Mouse (Mus musculus) kidney, embryonic 16.5 days (tissue): ENCODE measurements around the gene Npb. TPM values are rescaled to one million over a fixed set of nuclear protein-coding genes. Genes with fewer than 3 reads are reported as not detected.

Source experiments
- ATAC-seq: fragments of 200-750 bp; cut with Nextera tagmentation; 2 replicates; pipeline ENCODE4 v1.8.0; 2017; ENCODE audit warnings: moderate TSS enrichment; ENCODE audit not compliant: low FRiP score, low TSS enrichment
- H3K27ac ChIP-seq: fragments of 300-500 bp; sonication (generic); 2 replicates; pipeline ENCODE4 v1.5.1; 2014; ENCODE audit warnings: low read length
- H3K27me3 ChIP-seq: fragments of 300-500 bp; sonication (generic); 2 replicates; pipeline ENCODE4 v1.6.1; 2014; ENCODE audit warnings: low read length, control low read depth, mixed read lengths; ENCODE audit not compliant: insufficient read depth
- H3K36me3 ChIP-seq: fragments of 300-500 bp; sonication (generic); 2 replicates; pipeline ENCODE4 v1.6.1; 2014; ENCODE audit warnings: low read length, control low read depth, mixed read lengths; ENCODE audit not compliant: insufficient read depth
- H3K4me1 ChIP-seq: fragments of 300-500 bp; sonication (generic); 2 replicates; pipeline ENCODE4 v1.6.1; 2014; ENCODE audit warnings: low read length, control low read depth, mixed read lengths; ENCODE audit not compliant: insufficient read depth
- H3K4me2 ChIP-seq: fragments of 300-500 bp; sonication (generic); replicated peaks from 2 replicates; pipeline ENCODE4 v1.6.1; 2014; ENCODE audit warnings: low read depth, low read length
- H3K4me3 ChIP-seq: fragments of 300-500 bp; sonication (generic); 2 replicates; pipeline ENCODE4 v1.5.1; 2014; ENCODE audit warnings: mild to moderate bottlenecking, low read length
- H3K9ac ChIP-seq: fragments of 300-500 bp; sonication (generic); replicated peaks from 2 replicates; pipeline ENCODE4 v1.6.1; 2014; ENCODE audit warnings: low read length
- H3K9me3 ChIP-seq: fragments of 300-500 bp; sonication (generic); 2 replicates; pipeline ENCODE4 v1.6.1; 2016; ENCODE audit warnings: low read length, control low read depth
- WGBS: fragments of 180-500 bp; shearing (Covaris S2); extraction: QIAGEN DNeasy Blood & Tissue Kit; methylation state at CpG from one replicate; pipeline ENCODE4 v1.1.7; 2014; 5-methylcytosine and 5-hydroxymethylcytosine counted together
- polyA plus RNA-seq: library from polyadenylated mRNA; unstranded; fragments of >200 nt; fragmentation: Nextera tagmentation; extraction: Ambion mirVana; gene quantifications from 2 replicates; pipeline ENCODE4 v1.2.1, GENCODE M21; 2015

Gene Npb
- polyA plus RNA-seq, 1 experiment from 2014 or later = 27.7 TPM

GRCm38 (mm10) chr11:120622805-120623204 is 14.5 kb downstream of the Npb start:
- Histone ChIP-seq H3K4me2 (no peak overlapping the region), H3K27me3 (no peaks in the 10 kb centered on the region), H3K4me1 (peaks cover 13% of the 10 kb centered on the region), H3K27ac (no peak overlapping the region), H3K9ac (no peak overlapping the region), H3K36me3 (peaks cover 45% of the 10 kb centered on the region), H3K9me3 (no peaks in the 10 kb centered on the region), H3K4me3 (no peak overlapping the region)
- WGBS = 86% methylated on average over 6 of the region's 6 CpGs
- ATAC-seq = no peak

- WGBS = 12% methylated on average over 30 of the region's 30 CpGs
- H3K36me3 ChIP-seq = peaks cover 41% of the 10 kb centered on the region
Observed at GRCm38 (mm10) chr11:120623961-120624679, 15.8 kb downstream of the Npb start.

GRCm38 (mm10) chr11:120624680-120625111 is 16.4 kb downstream of the Npb start:
- peak overlapping the region; percentile 96 for H3K4me2 ChIP-seq
- ATAC-seq = peak; percentile 82
- H3K9ac ChIP-seq = peak overlapping the region; percentile 77
- H3K27me3 ChIP-seq = no peaks in the 10 kb centered on the region
- H3K9me3 ChIP-seq = no peaks in the 10 kb centered on the region
- peaks cover 43% of the 10 kb centered on the region for H3K36me3 ChIP-seq
- peak overlapping the region; percentile 95 for H3K4me3 ChIP-seq
- peaks cover 21% of the 10 kb centered on the region for H3K4me1 ChIP-seq
- H3K27ac ChIP-seq = peak overlapping the region; percentile 74
- WGBS = 0% methylated on average over 52 of the region's 53 CpGs

More at GRCm38 (mm10) chr11:120623961-120624679, 15.8 kb downstream of the Npb start:
- Histone ChIP-seq H3K9ac (peak overlapping the region; percentile 77), H3K4me1 (peaks cover 15% of the 10 kb centered on the region), H3K4me2 (peak overlapping the region; percentile 96), H3K27me3 (no peaks in the 10 kb centered on the region), H3K27ac (peak overlapping the region; percentile 74), H3K4me3 (peak overlapping the region; percentile 95), H3K9me3 (no peaks in the 10 kb centered on the region)
- peak; percentile 82 for ATAC-seq

DNA sequence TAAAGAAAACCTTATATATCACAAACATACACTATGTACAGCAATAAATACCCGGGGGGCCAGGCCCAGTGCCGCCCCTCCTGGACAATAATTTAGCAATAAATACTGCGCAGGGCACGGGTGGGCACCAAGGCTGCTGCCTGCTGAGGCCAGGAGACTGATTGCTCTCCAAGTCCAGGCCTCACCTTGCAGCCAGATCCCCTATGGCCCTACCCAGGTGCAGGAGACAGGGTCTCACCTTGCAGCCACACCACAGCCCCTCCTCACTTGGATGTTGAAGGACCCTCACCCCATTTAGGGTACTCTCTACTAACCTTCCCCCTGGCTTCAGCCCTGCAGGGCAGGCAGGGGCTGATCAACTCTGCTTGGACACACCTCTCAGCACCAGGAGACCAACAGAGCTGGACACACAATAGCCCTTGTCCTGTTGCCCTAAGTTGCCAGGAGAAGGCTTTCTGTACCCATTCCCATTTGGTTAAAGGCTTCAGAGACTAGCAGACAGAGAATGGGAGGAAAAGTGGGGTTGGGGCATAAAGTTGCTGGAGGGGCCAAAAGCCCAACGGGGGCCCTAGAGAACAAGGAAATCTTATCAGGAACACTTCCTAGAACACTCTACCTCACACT is 17.0 kb downstream of the Npb start, which contains the start of gene Sirt7:
TSS of gene Sirt7 (minus strand) at position 89 of the 624 bp plus-strand sequence.
- H3K4me1 ChIP-seq = peaks cover 26% of the 10 kb centered on the region
- 22% methylated on average over 5 of the region's 5 CpGs for WGBS
- peaks cover 38% of the 10 kb centered on the region for H3K36me3 ChIP-seq

DNA sequence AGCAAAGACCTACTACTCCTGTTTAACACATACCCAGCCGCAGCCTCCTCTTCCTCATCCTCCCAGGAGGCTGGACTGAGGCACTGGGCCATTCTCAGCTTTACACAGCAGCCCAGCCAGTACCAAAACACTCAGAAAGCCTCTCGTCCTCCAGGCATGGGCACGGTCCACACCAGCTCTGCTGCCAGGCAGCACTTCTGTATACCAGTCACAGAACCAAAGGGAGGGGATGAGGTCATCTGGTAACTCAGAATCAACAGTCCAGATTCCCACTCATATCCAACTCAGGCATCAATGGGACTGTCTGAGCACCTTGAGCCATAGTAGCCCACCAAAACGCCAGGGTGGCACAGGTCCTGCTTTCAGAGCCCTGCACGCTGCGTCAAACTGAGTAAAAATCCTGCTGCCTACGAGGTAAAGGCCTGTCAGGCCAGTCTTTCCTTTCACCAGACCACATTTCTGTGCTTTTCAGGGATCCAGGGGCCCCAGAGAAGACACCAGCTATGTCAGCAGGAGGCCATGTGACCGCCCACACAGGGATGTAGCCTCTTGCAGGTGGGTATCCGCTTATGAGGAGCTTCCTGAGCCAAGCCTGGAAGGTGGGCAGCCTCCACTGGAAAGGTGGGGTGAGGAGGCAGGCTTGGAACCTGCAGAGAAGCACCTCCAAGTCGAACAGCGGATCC is 18.6 kb downstream of the Npb start:
- H3K9me3 ChIP-seq = no peaks in the 10 kb centered on the region
- no peaks in the 10 kb centered on the region for H3K27me3 ChIP-seq
- H3K9ac ChIP-seq = no peak overlapping the region
- 91% methylated on average over 11 of the region's 11 CpGs for WGBS
- H3K4me1 ChIP-seq = peaks cover 43% of the 10 kb centered on the region
- peaks cover 23% of the 10 kb centered on the region for H3K36me3 ChIP-seq
- no peak for ATAC-seq
- no peak overlapping the region for H3K4me3 ChIP-seq
- H3K27ac ChIP-seq = no peak overlapping the region
- H3K4me2 ChIP-seq = no peak overlapping the region

More for the DNA sequence above, 17.0 kb downstream of the Npb start, which contains the start of gene Sirt7:
- no peaks in the 10 kb centered on the region for H3K27me3 ChIP-seq
- peak within 1 kb of the TSS; percentile 74 for H3K27ac ChIP-seq
- peak; percentile 29 for ATAC-seq
- peak within 1 kb of the TSS; percentile 96 for H3K4me2 ChIP-seq
- H3K9me3 ChIP-seq = no peaks in the 10 kb centered on the region
- H3K4me3 ChIP-seq = peak within 1 kb of the TSS; percentile 95
- H3K9ac ChIP-seq = peak within 1 kb of the TSS; percentile 77

DNA sequence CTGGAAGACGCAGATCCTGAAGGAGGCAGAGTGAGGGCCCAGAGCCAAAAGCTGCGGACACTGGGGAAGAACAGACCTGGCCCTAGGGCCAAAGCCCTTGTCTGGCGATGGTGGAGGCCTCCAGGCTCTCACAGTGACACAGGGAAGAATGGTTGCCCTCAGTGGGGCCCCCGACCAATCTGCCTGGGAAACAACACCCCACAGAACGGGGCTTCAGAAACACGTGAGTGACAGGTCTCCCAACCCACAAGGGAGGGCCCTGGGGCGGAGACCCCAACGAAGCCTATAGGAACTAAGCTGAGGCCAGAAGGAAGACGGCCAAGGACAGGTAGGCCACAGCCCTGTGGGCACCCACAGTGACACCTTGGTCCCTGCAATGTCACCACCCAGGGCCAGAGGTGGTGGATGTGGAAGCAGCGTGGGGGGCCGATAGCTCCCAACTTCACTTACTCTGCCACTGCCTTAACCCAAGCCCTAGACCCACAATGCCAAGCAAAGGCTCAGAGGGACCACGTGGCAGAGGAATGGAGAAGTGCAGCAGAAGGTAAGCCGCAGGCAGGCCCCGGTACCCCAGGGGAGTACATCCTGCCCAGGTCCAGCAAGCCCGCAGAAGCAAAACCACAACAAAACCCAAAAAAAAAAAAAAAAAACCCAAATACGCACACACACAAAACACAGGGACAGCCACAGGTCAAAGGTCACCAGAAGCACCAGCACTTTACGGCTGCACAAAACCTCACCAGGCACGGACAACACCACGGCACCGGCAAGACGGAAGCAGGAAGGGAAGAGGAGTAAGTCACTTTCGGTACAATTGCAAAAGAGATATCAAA is 19.4 kb downstream of the Npb start:
- ATAC-seq = no peak
- H3K4me1 ChIP-seq = peaks cover 48% of the 10 kb centered on the region
- no peak overlapping the region for H3K9ac ChIP-seq
- no peaks in the 10 kb centered on the region for H3K27me3 ChIP-seq
- no peaks in the 10 kb centered on the region for H3K9me3 ChIP-seq
- WGBS = 83% methylated on average over 22 of the region's 22 CpGs
- no peak overlapping the region for H3K4me2 ChIP-seq
- no peak overlapping the region for H3K27ac ChIP-seq
- peaks cover 22% of the 10 kb centered on the region for H3K36me3 ChIP-seq
- no peak overlapping the region for H3K4me3 ChIP-seq

GRCm38 (mm10) chr11:120628601-120629340 is 20.5 kb downstream of the Npb start:
- H3K27me3 ChIP-seq = no peaks in the 10 kb centered on the region
- WGBS = 93% methylated on average over 23 of the region's 23 CpGs
- no peak overlapping the region for H3K4me3 ChIP-seq
- no peaks in the 10 kb centered on the region for H3K9me3 ChIP-seq
- H3K9ac ChIP-seq = no peak overlapping the region
- no peak overlapping the region for H3K4me2 ChIP-seq
- no peak overlapping the region for H3K27ac ChIP-seq
- peaks cover 17% of the 10 kb centered on the region for H3K36me3 ChIP-seq
- peaks cover 47% of the 10 kb centered on the region for H3K4me1 ChIP-seq
- no peak for ATAC-seq

GRCm38 (mm10) chr11:120629341-120629730 is 21.1 kb downstream of the Npb start:
- WGBS = 78% methylated on average over 23 of the region's 23 CpGs
- Histone ChIP-seq H3K27ac (peak overlapping the region; percentile 85), H3K27me3 (no peaks in the 10 kb centered on the region), H3K9me3 (no peaks in the 10 kb centered on the region), H3K4me3 (no peak overlapping the region), H3K9ac (peak overlapping the region; percentile 40; the same call in 1 of the 2 replicates), H3K4me1 (peaks cover 45% of the 10 kb centered on the region), H3K4me2 (peak overlapping the region; percentile 37), H3K36me3 (peaks cover 17% of the 10 kb centered on the region)
- no peak for ATAC-seq
